Mouse (Mus musculus): ENCODE data around the gene Tspan9. TPM values are rescaled to one million over a fixed set of nuclear protein-coding genes. Genes with fewer than 3 reads are reported as not detected.

The Tspan9 gene
- polyA plus RNA-seq (2015; fragmentation: Nextera tagmentation; extraction: Ambion mirVana), result 140 and 141 TPM in 2 replicates

- WGBS, result under 1% methylated on average over 42 of the region's 56 CpGs
- H3K9me3 ChIP-seq, result no peaks in the 10 kb centered on the region
- ATAC-seq (ENCODE audit: insufficient number of reproducible peaks, low FRiP score, low TSS enrichment, low read depth), result peak; percentile 84
These were observed at the start of gene Tspan9 for GRCm38 (mm10) chr6:128143390-128144020. TSS of gene Tspan9 (minus strand) at chr6:128143594.

GRCm38 (mm10) chr6:128183521-128183920, 40.1 kb upstream of the Tspan9 start:
- Histone ChIP-seq H3K4me1 (no peaks in the 10 kb centered on the region), H3K4me2 (no peak overlapping the region), H3K9me3 (no peaks in the 10 kb centered on the region), H3K36me3 (no peaks in the 10 kb centered on the region), H3K4me3 (no peak overlapping the region), H3K27ac (no peak overlapping the region), H3K27me3 (no peaks in the 10 kb centered on the region), H3K9ac (no peak overlapping the region)
- 31% methylated on average over 2 of the region's 2 CpGs for WGBS
- ATAC-seq (ENCODE audit: insufficient number of reproducible peaks, low FRiP score, low TSS enrichment, low read depth), result no peak

More at GRCm38 (mm10) chr6:128143390-128144020, at the start of gene Tspan9:
- peaks cover 23% of the 10 kb centered on the region for H3K4me1 ChIP-seq
- peak within 1 kb of the TSS; percentile 89 for H3K4me2 ChIP-seq
- peak within 1 kb of the TSS; percentile 86 for H3K27ac ChIP-seq
- H3K36me3 ChIP-seq, result no peaks in the 10 kb centered on the region
- peak within 1 kb of the TSS; percentile 70 for H3K4me3 ChIP-seq
- no peaks in the 10 kb centered on the region for H3K27me3 ChIP-seq
- peak within 1 kb of the TSS; percentile 75 for H3K9ac ChIP-seq

- Histone ChIP-seq H3K4me2 (no peak overlapping the region), H3K4me3 (no peak overlapping the region), H3K27ac (no peak overlapping the region), H3K27me3 (no peaks in the 10 kb centered on the region), H3K9ac (no peak overlapping the region), H3K36me3 (no peaks in the 10 kb centered on the region), H3K4me1 (no peaks in the 10 kb centered on the region), H3K9me3 (no peaks in the 10 kb centered on the region)
- 68% methylated on average over 5 of the region's 5 CpGs for WGBS
- ATAC-seq (ENCODE audit: insufficient number of reproducible peaks, low FRiP score, low TSS enrichment, low read depth), result no peak
These were observed 37.8 kb upstream of the Tspan9 start for GRCm38 (mm10) chr6:128181176-128181575.

GRCm38 (mm10) chr6:128179651-128180050, 36.3 kb upstream of the Tspan9 start:
- ATAC-seq (ENCODE audit: insufficient number of reproducible peaks, low FRiP score, low TSS enrichment, low read depth), result no peak
- 91% methylated on average over 1 of the region's 1 CpGs for WGBS
- no peaks in the 10 kb centered on the region for H3K9me3 ChIP-seq
- no peaks in the 10 kb centered on the region for H3K36me3 ChIP-seq
- no peak overlapping the region for H3K4me3 ChIP-seq
- no peak overlapping the region for H3K27ac ChIP-seq
- no peak overlapping the region for H3K4me2 ChIP-seq
- H3K9ac ChIP-seq, result no peak overlapping the region
- no peaks in the 10 kb centered on the region for H3K4me1 ChIP-seq
- H3K27me3 ChIP-seq, result no peaks in the 10 kb centered on the region

- no peaks in the 10 kb centered on the region for H3K9me3 ChIP-seq
- no peak overlapping the region for H3K27ac ChIP-seq
- no peaks in the 10 kb centered on the region for H3K36me3 ChIP-seq
- 70% methylated on average over 5 of the region's 5 CpGs for WGBS
- H3K4me3 ChIP-seq, result no peak overlapping the region
- ATAC-seq (ENCODE audit: insufficient number of reproducible peaks, low FRiP score, low TSS enrichment, low read depth), result no peak
- H3K4me2 ChIP-seq, result no peak overlapping the region
- no peaks in the 10 kb centered on the region for H3K27me3 ChIP-seq
- no peak overlapping the region for H3K9ac ChIP-seq
- no peaks in the 10 kb centered on the region for H3K4me1 ChIP-seq
These were observed 35.9 kb upstream of the Tspan9 start for GRCm38 (mm10) chr6:128179247-128179646.

GRCm38 (mm10) chr6:128178681-128179080, 35.3 kb upstream of the Tspan9 start:
- H3K4me2 ChIP-seq, result no peak overlapping the region
- no peaks in the 10 kb centered on the region for H3K27me3 ChIP-seq
- H3K36me3 ChIP-seq, result no peaks in the 10 kb centered on the region
- WGBS, result 88% methylated on average over 2 of the region's 2 CpGs
- H3K27ac ChIP-seq, result no peak overlapping the region
- H3K4me1 ChIP-seq, result no peaks in the 10 kb centered on the region
- no peak overlapping the region for H3K4me3 ChIP-seq
- no peak overlapping the region for H3K9ac ChIP-seq
- ATAC-seq (ENCODE audit: insufficient number of reproducible peaks, low FRiP score, low TSS enrichment, low read depth), result no peak
- no peaks in the 10 kb centered on the region for H3K9me3 ChIP-seq

- ATAC-seq (ENCODE audit: insufficient number of reproducible peaks, low FRiP score, low TSS enrichment, low read depth), result no peak
- 56% methylated on average over 6 of the region's 6 CpGs for WGBS
- no peak overlapping the region for H3K4me3 ChIP-seq
These were observed 25.6 kb upstream of the Tspan9 start for GRCm38 (mm10) chr6:128168785-128169679.

GRCm38 (mm10) chr6:128165564-128165963, 22.2 kb upstream of the Tspan9 start:
- whole genome bisulfite sequencing, result 41% methylated on average over 2 of the region's 2 CpGs
- Histone ChIP-seq H3K27ac (peak overlapping the region; percentile 38; the same call in 1 of the 2 replicates), H3K4me2 (no peak overlapping the region), H3K4me3 (no peak overlapping the region), H3K9me3 (no peaks in the 10 kb centered on the region), H3K36me3 (no peaks in the 10 kb centered on the region), H3K27me3 (no peaks in the 10 kb centered on the region), H3K4me1 (peaks cover 18% of the 10 kb centered on the region), H3K9ac (no peak overlapping the region)
- ATAC-seq (ENCODE audit: insufficient number of reproducible peaks, low FRiP score, low TSS enrichment, low read depth), result no peak

More at GRCm38 (mm10) chr6:128168785-128169679, 25.6 kb upstream of the Tspan9 start:
- no peak overlapping the region for H3K27ac ChIP-seq
- H3K36me3 ChIP-seq, result no peaks in the 10 kb centered on the region
- H3K9ac ChIP-seq, result no peak overlapping the region
- H3K4me1 ChIP-seq, result peaks cover 18% of the 10 kb centered on the region
- H3K27me3 ChIP-seq, result no peaks in the 10 kb centered on the region
- no peaks in the 10 kb centered on the region for H3K9me3 ChIP-seq
- H3K4me2 ChIP-seq, result no peak overlapping the region

GRCm38 (mm10) chr6:128164632-128165031, 21.2 kb upstream of the Tspan9 start:
- Histone ChIP-seq H3K4me1 (peaks cover 18% of the 10 kb centered on the region), H3K4me3 (no peak overlapping the region), H3K9ac (no peak overlapping the region), H3K36me3 (no peaks in the 10 kb centered on the region), H3K4me2 (no peak overlapping the region), H3K27ac (no peak overlapping the region), H3K27me3 (no peaks in the 10 kb centered on the region), H3K9me3 (no peaks in the 10 kb centered on the region)
- WGBS, result 79% methylated on average over 8 of the region's 8 CpGs
- no peak for ATAC-seq (ENCODE audit: insufficient number of reproducible peaks, low FRiP score, low TSS enrichment, low read depth)

- Histone ChIP-seq H3K4me3 (no peak overlapping the region), H3K36me3 (no peaks in the 10 kb centered on the region), H3K27me3 (no peaks in the 10 kb centered on the region), H3K4me1 (peaks cover 15% of the 10 kb centered on the region; the same call in 1 of the 2 replicates), H3K4me2 (no peak overlapping the region), H3K9me3 (no peaks in the 10 kb centered on the region), H3K9ac (no peak overlapping the region), H3K27ac (no peak overlapping the region)
- ATAC-seq (ENCODE audit: insufficient number of reproducible peaks, low FRiP score, low TSS enrichment, low read depth), result no peak
- WGBS, result 88% methylated on average over 6 of the region's 6 CpGs
These were observed 15.7 kb upstream of the Tspan9 start for GRCm38 (mm10) chr6:128159092-128159491.

- Histone ChIP-seq H3K4me2 (no peak overlapping the region), H3K27me3 (no peaks in the 10 kb centered on the region), H3K9ac (no peak overlapping the region), H3K4me3 (no peak overlapping the region), H3K27ac (no peak overlapping the region), H3K9me3 (no peaks in the 10 kb centered on the region), H3K36me3 (no peaks in the 10 kb centered on the region), H3K4me1 (peaks cover 15% of the 10 kb centered on the region; the same call in 1 of the 2 replicates)
- 69% methylated on average over 12 of the region's 12 CpGs for WGBS
- no peak for ATAC-seq (ENCODE audit: insufficient number of reproducible peaks, low FRiP score, low TSS enrichment, low read depth)
These were observed 14.6 kb upstream of the Tspan9 start for GRCm38 (mm10) chr6:128158031-128158430.

GRCm38 (mm10) chr6:128156476-128156875, 13.1 kb upstream of the Tspan9 start:
- WGBS, result 68% methylated on average over 4 of the region's 4 CpGs
- Histone ChIP-seq H3K36me3 (no peaks in the 10 kb centered on the region), H3K4me1 (peaks cover 15% of the 10 kb centered on the region; the same call in 1 of the 2 replicates), H3K9ac (no peak overlapping the region), H3K9me3 (no peaks in the 10 kb centered on the region), H3K4me2 (no peak overlapping the region), H3K27me3 (no peaks in the 10 kb centered on the region), H3K4me3 (no peak overlapping the region), H3K27ac (no peak overlapping the region)
- ATAC-seq (ENCODE audit: insufficient number of reproducible peaks, low FRiP score, low TSS enrichment, low read depth), result no peak

Measured in limb, embryonic 15.5 days (tissue).